13 mouse cellular contexts compared by ENCODE assay signal in genomic region chr17:17845187-17846027, GRCm38 (mm10). TPM values are rescaled to one million over a fixed set of nuclear protein-coding genes. Genes with fewer than 3 reads are reported as not detected.
A peak's percentile ranks its signal among the peaks of the same experiment; 100 is the strongest.
DNase-seq lines count a peak whose midpoint lies in the region; ATAC-seq and TF ChIP-seq lines count a peak whose summit lies in the region.
"Had no signal": no experiment of that assay in that cellular context is flagged by ENCODE, and none has a peak within 500 bp of the region (broad histone marks: within the 10 kb centered on the region; RNA-seq: fewer than 3 reads in every experiment).

No protein-coding gene starts in this region.

- H3K27me3 ChIP-seq in heart, postnatal 0 days (ENCODE audit: control insufficient read depth, insufficient read depth, low read length) = 0 out of 2 replicates have a peak, but pooled peaks cover 6% of the 10 kb centered on the region
- peaks cover 13% of the 10 kb centered on the region for H3K27me3 ChIP-seq in heart, embryonic 11.5 days (ENCODE audit: control insufficient read depth, insufficient read depth, low read length)
- no peaks in the 10 kb centered on the region for H3K27me3 ChIP-seq in myocyte (ENCODE audit: control insufficient read depth, insufficient read depth, insufficient read length)

- no peaks in the 10 kb centered on the region for H3K9me3 ChIP-seq in heart, postnatal 0 days (replicated peaks; ENCODE audit: control insufficient read depth, low read length)
- H3K9me3 ChIP-seq in heart, embryonic 11.5 days (replicated peaks; ENCODE audit: control insufficient read depth, low read length) = no peaks in the 10 kb centered on the region
- H3K9me3 ChIP-seq: embryonic facial prominence, embryonic 12.5 days; neural tube, embryonic 12.5 days had no signal

- 69% methylated on average over 10 of the region's 10 CpGs for WGBS in heart, postnatal 0 days
- 66% methylated on average over 10 of the region's 10 CpGs for WGBS in heart, embryonic 11.5 days (ENCODE audit: insufficient replicate concordance)

- no peak overlapping the region for H3K4me3 ChIP-seq in heart, postnatal 0 days (ENCODE audit: low read depth, low read length)
- H3K4me3 ChIP-seq in heart, embryonic 11.5 days (ENCODE audit: low read depth, low read length) = no peak overlapping the region
- no peak overlapping the region for H3K4me3 ChIP-seq in myocyte
- H3K4me3 ChIP-seq: embryonic facial prominence, embryonic 12.5 days; neural tube, embryonic 12.5 days had no signal

- ATAC-seq in heart, postnatal 0 days (ENCODE audit: insufficient read depth, low read depth) = no peak
- no peak for ATAC-seq in heart, embryonic 11.5 days (replicated peaks; ENCODE audit: insufficient number of reproducible peaks, low FRiP score, low TSS enrichment)

- H3K36me3 ChIP-seq in heart, postnatal 0 days (replicated peaks; ENCODE audit: control insufficient read depth, insufficient read depth, low read length) = peaks cover 4% of the 10 kb centered on the region
- peaks cover 6% of the 10 kb centered on the region; the same call in 1 of the 2 replicates for H3K36me3 ChIP-seq in heart, embryonic 11.5 days (ENCODE audit: control insufficient read depth, insufficient read depth, low read length)
- H3K36me3 ChIP-seq in myocyte (ENCODE audit: control insufficient read depth, insufficient read depth) = peaks cover 13% of the 10 kb centered on the region

- no peak overlapping the region for H3K9ac ChIP-seq in heart, postnatal 0 days (replicated peaks; ENCODE audit: low read depth, low read length)
- H3K9ac ChIP-seq in heart, embryonic 11.5 days (ENCODE audit: low read depth, low read length) = no peak overlapping the region
- H3K9ac ChIP-seq: embryonic facial prominence, embryonic 12.5 days; neural tube, embryonic 12.5 days had no signal

- no peaks in the 10 kb centered on the region for H3K4me1 ChIP-seq in heart, postnatal 0 days (ENCODE audit: control insufficient read depth, insufficient read depth)
- no peaks in the 10 kb centered on the region for H3K4me1 ChIP-seq in heart, embryonic 11.5 days (ENCODE audit: control insufficient read depth, insufficient read depth, low read length)
- H3K4me1 ChIP-seq: neural tube, embryonic 12.5 days had no signal

- TF ChIP-seq EP300 in heart, postnatal 0 days (IDR thresholded peaks at IDR 0.05; ENCODE audit: low read depth) = no peak

- H3K79me2 ChIP-seq in myocyte (ENCODE audit: control insufficient read depth, insufficient read depth) = no peaks in the 10 kb centered on the region

- H3ac ChIP-seq in myocyte (ENCODE audit: control insufficient read depth, insufficient read length) = no peak overlapping the region

- no peak for TF ChIP-seq POLR2A in myocyte (IDR thresholded peaks at IDR 0.05; ENCODE audit: insufficient read length, low read depth)

- TF ChIP-seq CTCF in heart, postnatal 0 days (IDR thresholded peaks at IDR 0.05; ENCODE audit: low read depth) = peak; percentile 20; the same call in 1 of the 2 replicates

- no peak overlapping the region for H3K4me2 ChIP-seq in heart, postnatal 0 days (ENCODE audit: low read depth, low read length)
- H3K4me2 ChIP-seq in heart, embryonic 11.5 days = no peak overlapping the region
- H3K4me2 ChIP-seq in myocyte (ENCODE audit: low read depth) = peak overlapping the region; percentile 62
- H3K4me2 ChIP-seq: embryonic facial prominence, embryonic 12.5 days; neural tube, embryonic 12.5 days had no signal

- no peak for DNase-seq in heart, postnatal 0 days (ENCODE audit: low spot score)
- peak; percentile 22 for DNase-seq in right cerebral cortex, postnatal 14 days
- no peak for DNase-seq in right cerebral cortex, postnatal 10 days (ENCODE audit: low spot score in 2 of 2)
- peak; percentile 78 for DNase-seq in adipocyte (ENCODE audit: low spot score)
- no peak for DNase-seq in heart, adult 9 months (ENCODE audit: low spot score in 2 of 2)
- no peak for DNase-seq in heart, postnatal 4 days

- no peak overlapping the region for H3K27ac ChIP-seq in heart, postnatal 0 days (ENCODE audit: low read depth)
- H3K27ac ChIP-seq in heart, embryonic 11.5 days (ENCODE audit: low read depth, low read length) = no peak overlapping the region
- H3K27ac ChIP-seq: embryonic facial prominence, embryonic 12.5 days; neural tube, embryonic 12.5 days had no signal

TF ChIP-seq in myocyte, 11 proteins besides CTCF, POLR2A, EP300 and RAD21:
- TF ChIP-seq USF1 (IDR thresholded peaks at IDR 0.05; ENCODE audit: low read depth) (no peak), MYOG (IDR thresholded peaks at IDR 0.05; ENCODE audit: control insufficient read depth in 1 of 3, insufficient read depth in 1 of 3, insufficient read length in 2 of 3, low read depth in 2 of 3) (no peak), SRF (IDR thresholded peaks at IDR 0.05; ENCODE audit: control insufficient read depth, insufficient read length, low read depth) (no peak), CEBPB (IDR thresholded peaks at IDR 0.05; ENCODE audit: insufficient read depth, poor library complexity, severe bottlenecking) (no peak), MAX (IDR thresholded peaks at IDR 0.05; ENCODE audit: low read depth) (no peak), POLR2AphosphoS2 (IDR thresholded peaks at IDR 0.05; ENCODE audit: insufficient read length, low read depth) (no peak), MYOD1 (IDR thresholded peaks at IDR 0.05; ENCODE audit: control insufficient read depth in 1 of 3, insufficient read length in 2 of 3, low read depth in 2 of 3) (no peak), TCF12 (IDR thresholded peaks at IDR 0.05; ENCODE audit: insufficient read depth, poor library complexity, severe bottlenecking) (no peak), E2F4 (IDR thresholded peaks at IDR 0.05; ENCODE audit: insufficient read depth) (no peak), REST (IDR thresholded peaks at IDR 0.05; ENCODE audit: insufficient read depth, insufficient read length) (no peak), TCF3 (IDR thresholded peaks at IDR 0.05; ENCODE audit: insufficient read length, low read depth) (no peak)

RNA-seq across cellular contexts. Expression of gene Has1, which starts 9.6 kb away (rescaled TPM):
- 2.9 and 4.0 TPM in 2 replicates for total RNA-seq in heart, postnatal 0 days (2014; rRNA removed; ENCODE audit: low replicate concordance)
- polyA plus RNA-seq in heart, postnatal 0 days (2015; fragmentation: Nextera tagmentation; extraction: Ambion mirVana) = 1.00 and 1.1 TPM in 2 replicates
- 0.93 and 2.0 TPM in 2 replicates for polyA plus RNA-seq in heart, embryonic 11.5 days (2014; fragmentation: Nextera tagmentation; extraction: Ambion mirVana)
- 4.0 TPM for polyA plus RNA-seq in myocyte (2012; fragmentation: generic; extraction: Trizol)
- total RNA-seq in heart, postnatal 4 days (2021) = 1 to 10 TPM in 1 of 2 experiments, under 1 TPM in 1; 0.55 to 1.4 TPM

RNA-seq across cellular contexts. Expression of gene Spaca6, which starts 18.4 kb away (rescaled TPM):
- total RNA-seq in heart, postnatal 0 days (2014; rRNA removed; ENCODE audit: low replicate concordance) = 1.6 and 23.6 TPM in 2 replicates
- polyA plus RNA-seq in heart, postnatal 0 days (2015; fragmentation: Nextera tagmentation; extraction: Ambion mirVana) = 7.9 and 9.2 TPM in 2 replicates
- 15.5 and 25.1 TPM in 2 replicates for polyA plus RNA-seq in heart, embryonic 11.5 days (2014; fragmentation: Nextera tagmentation; extraction: Ambion mirVana)
- polyA plus RNA-seq in myocyte (2012; fragmentation: generic; extraction: Trizol) = 5.2 TPM
- total RNA-seq in heart, postnatal 4 days (2021) = 10 to 100 TPM; 36.1 to 38.8 TPM

RNA-seq across cellular contexts. Expression of gene Fpr1, which starts 38.3 kb away (rescaled TPM):
- not detected in 2 replicates for total RNA-seq in heart, postnatal 0 days (2014; rRNA removed; ENCODE audit: low replicate concordance)
- 0.40 and 0.53 TPM in 2 replicates for polyA plus RNA-seq in heart, postnatal 0 days (2015; fragmentation: Nextera tagmentation; extraction: Ambion mirVana)
- polyA plus RNA-seq in heart, embryonic 11.5 days (2014; fragmentation: Nextera tagmentation; extraction: Ambion mirVana) = not detected in 2 replicates
- not detected for polyA plus RNA-seq in myocyte (2012; fragmentation: generic; extraction: Trizol)
- not detected for total RNA-seq in heart, postnatal 4 days (2021)
- total RNA-seq: heart, adult 18-20 months; layer of hippocampus, adult 8-10 months had no signal
- polyA plus RNA-seq: neural tube, embryonic 12.5 days had no signal

RNA-seq across cellular contexts. Expression of gene Fpr2, which starts 42.2 kb away (rescaled TPM):
- 1.3 TPM in 1 of 2 replicates, not detected in the other for total RNA-seq in heart, postnatal 0 days (2014; rRNA removed; ENCODE audit: low replicate concordance)
- polyA plus RNA-seq in heart, postnatal 0 days (2015; fragmentation: Nextera tagmentation; extraction: Ambion mirVana) = 0.19 and 0.33 TPM in 2 replicates
- polyA plus RNA-seq in heart, embryonic 11.5 days (2014; fragmentation: Nextera tagmentation; extraction: Ambion mirVana) = not detected in 2 replicates
- not detected for polyA plus RNA-seq in myocyte (2012; fragmentation: generic; extraction: Trizol)
- under 1 TPM; 0.24 to 0.41 TPM for total RNA-seq in heart, postnatal 4 days (2021)
- total RNA-seq: heart, adult 18-20 months; layer of hippocampus, adult 8-10 months had no signal
- polyA plus RNA-seq: embryonic facial prominence, embryonic 12.5 days; neural tube, embryonic 12.5 days had no signal

RNA-seq across cellular contexts. Expression of gene Fpr3, which starts 42.2 kb away (rescaled TPM):
- not detected in 2 replicates for total RNA-seq in heart, postnatal 0 days (2014; rRNA removed; ENCODE audit: low replicate concordance)
- polyA plus RNA-seq in heart, postnatal 0 days (2015; fragmentation: Nextera tagmentation; extraction: Ambion mirVana) = not detected in 2 replicates
- polyA plus RNA-seq in heart, embryonic 11.5 days (2014; fragmentation: Nextera tagmentation; extraction: Ambion mirVana) = not detected in 2 replicates
- polyA plus RNA-seq in myocyte (2012; fragmentation: generic; extraction: Trizol) = not detected
- total RNA-seq in heart, postnatal 4 days (2021) = not detected
- total RNA-seq: heart, adult 18-20 months; layer of hippocampus, adult 8-10 months had no signal
- polyA plus RNA-seq: embryonic facial prominence, embryonic 12.5 days; liver, embryonic 16.5 days; neural tube, embryonic 12.5 days had no signal

Comparison
In these comparisons a context has a peak if more than half of its experiments do, and no peak if none do; other contexts are left out.
1. DNase-seq: peak in right cerebral cortex, postnatal 14 days (single experiment) and adipocyte (single experiment); none in heart, postnatal 0 days (single experiment), right cerebral cortex, postnatal 10 days (0 of 2), heart, adult 9 months (0 of 2) and heart, postnatal 4 days (single experiment).